Mouse (Mus musculus) kidney, adult 2 months (tissue): ENCODE measurements around the gene Sept9.

ENCODE experiments used
- CTCF ChIP-seq: fragments of 200-500 bp; conservative IDR thresholded peaks from 2 replicates; pipeline ENCODE4 v1.5.1; 2011; ENCODE audit warnings: low read depth, mild to moderate bottlenecking, control low read depth, low read length, moderate library complexity, mixed read lengths; ENCODE audit not compliant: insufficient read depth, insufficient read length
- POLR2A ChIP-seq: fragments of 200-500 bp; IDR thresholded peaks from one replicate; pipeline ENCODE4 v1.6.1; 2011; ENCODE audit warnings: low read depth, low read length, control low read depth

- TF ChIP-seq CTCF: peak; percentile 69
- TF ChIP-seq POLR2A: no peak
Measured at GRCm38 (mm10) chr11:117366426-117366825, 167.0 kb downstream of the Sept9 start.
